Comparison of ENCODE assay signal across 16 mouse cellular contexts in genomic region chr2:43545665-43546064, GRCm38 (mm10). TPM values are rescaled to one million over a fixed set of nuclear protein-coding genes. Genes with fewer than 3 reads are reported as not detected.
"Had no signal": no experiment of that assay in that cellular context is flagged by ENCODE, and none has a peak within 500 bp of the region (broad histone marks: within the 10 kb centered on the region; RNA-seq: fewer than 3 reads in every experiment).

No protein-coding gene starts in this region.

- H3K4me1 ChIP-seq: limb, embryonic 15.5 days; midbrain, embryonic 10.5 days; neural tube, embryonic 12.5 days had no signal

- H3K27me3 ChIP-seq: limb, embryonic 15.5 days; neural tube, embryonic 12.5 days had no signal

- H3K36me3 ChIP-seq: limb, embryonic 15.5 days; midbrain, embryonic 10.5 days; neural tube, embryonic 12.5 days had no signal

- H3K9ac ChIP-seq: limb, embryonic 15.5 days; liver, embryonic 14.5 days; lung, embryonic 14.5 days; neural tube, embryonic 12.5 days had no signal

- H3K9me3 ChIP-seq: limb, embryonic 15.5 days; midbrain, embryonic 10.5 days; neural tube, embryonic 12.5 days had no signal

- DNase-seq: kidney, adult 11 months; kidney, adult 9 months; kidney, postnatal 36 days; layer of hippocampus, adult 9-11 months; layer of hippocampus, postnatal 36 days; lung, embryonic 14.5 days; midbrain, embryonic 14.5 days; retina, postnatal 1 day; right cerebral cortex, postnatal 4 days; thymus, postnatal 4 days had no signal

- H3K27ac ChIP-seq: kidney, postnatal 0 days; limb, embryonic 15.5 days; liver, embryonic 14.5 days; midbrain, embryonic 10.5 days; neural tube, embryonic 12.5 days had no signal

- H3K4me3 ChIP-seq: limb, embryonic 15.5 days; midbrain, embryonic 10.5 days; neural tube, embryonic 12.5 days had no signal

RNA-seq across cellular contexts. Expression of gene Kynu, which starts 9.5 kb away (rescaled TPM):
- total RNA-seq: layer of hippocampus, adult 18-20 months; layer of hippocampus, postnatal 36 days had no signal
